Mouse (Mus musculus) neutrophil, adult 65 days (primary cell): Measurements from ENCODE around the gene Olfr790. TPM values are rescaled to one million over a fixed set of nuclear protein-coding genes. Genes with fewer than 3 reads are reported as not detected.

Source experiments
- total RNA-seq: library from RNA; stranded (reverse); gene quantifications from 2 replicates; pipeline ENCODE4 v1.2.4, GENCODE M21; 2023

The Olfr790 gene
- not detected in 2 replicates for total RNA-seq

DNA sequence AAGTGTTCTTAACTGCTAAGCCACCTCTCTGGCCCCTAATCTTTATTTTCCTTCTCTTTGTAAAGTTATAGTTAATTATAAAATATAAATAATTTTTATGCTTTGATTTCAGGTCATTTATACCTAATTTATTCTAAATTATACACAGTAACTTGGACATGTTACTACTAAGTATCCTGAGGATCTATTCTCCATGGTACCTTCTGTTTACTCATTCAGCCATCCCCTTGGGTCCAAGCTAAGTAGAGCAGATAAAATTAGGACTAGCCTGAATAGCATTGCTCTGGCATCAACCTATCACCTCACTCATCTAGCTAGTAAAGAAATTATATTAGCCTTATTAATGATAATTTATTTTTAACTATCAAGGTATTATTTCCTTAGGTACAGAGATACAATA is at the start of gene Olfr790:
Gene Olfr790, plus strand, starts transcription at position 301 of the 400 bp plus-strand sequence.

DNA sequence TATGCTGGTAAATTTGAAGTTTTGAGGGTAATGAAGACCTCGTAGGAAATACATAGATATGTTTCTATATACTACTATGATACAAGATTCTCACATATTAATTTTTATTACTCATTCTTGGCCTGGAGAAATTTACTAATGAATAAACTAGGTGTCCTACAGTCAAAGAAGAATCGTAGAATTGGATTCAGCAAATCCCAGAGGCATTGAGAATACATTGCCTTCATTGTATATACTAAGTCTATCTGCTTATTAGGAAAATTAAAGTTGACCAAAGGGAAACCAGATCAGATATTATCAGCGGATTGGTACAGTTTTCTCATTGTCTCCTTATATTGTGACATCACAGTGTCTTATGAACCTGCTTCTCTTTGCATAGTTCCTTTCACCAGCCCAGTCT is 36.7 kb upstream of the Olfr790 start, which contains the start of gene Olfr787:
Gene Olfr787, plus strand, starts transcription at position 301 of the 400 bp plus-strand sequence.

DNA sequence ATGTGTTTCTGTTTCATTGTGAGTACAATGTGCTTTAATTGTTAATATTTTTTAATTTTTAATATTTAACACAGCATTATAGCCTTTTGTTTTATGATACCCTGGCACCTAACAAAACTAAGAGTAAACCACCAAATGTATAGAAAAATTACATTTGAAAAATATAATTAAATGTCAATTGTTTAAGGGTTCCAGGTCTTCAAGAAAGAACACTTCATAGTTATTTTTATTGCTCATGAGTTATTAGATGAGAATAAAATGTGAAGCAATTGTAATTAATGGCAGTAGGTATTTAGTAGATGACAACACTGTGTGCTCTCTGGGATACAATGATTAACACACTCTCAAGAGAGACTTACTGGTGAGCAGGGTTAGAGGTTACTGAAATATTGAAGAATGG is 27.6 kb upstream of the Olfr790 start, which contains the start of gene Olfr788:
Gene Olfr788, plus strand, starts transcription at position 301 of the 400 bp plus-strand sequence.

DNA sequence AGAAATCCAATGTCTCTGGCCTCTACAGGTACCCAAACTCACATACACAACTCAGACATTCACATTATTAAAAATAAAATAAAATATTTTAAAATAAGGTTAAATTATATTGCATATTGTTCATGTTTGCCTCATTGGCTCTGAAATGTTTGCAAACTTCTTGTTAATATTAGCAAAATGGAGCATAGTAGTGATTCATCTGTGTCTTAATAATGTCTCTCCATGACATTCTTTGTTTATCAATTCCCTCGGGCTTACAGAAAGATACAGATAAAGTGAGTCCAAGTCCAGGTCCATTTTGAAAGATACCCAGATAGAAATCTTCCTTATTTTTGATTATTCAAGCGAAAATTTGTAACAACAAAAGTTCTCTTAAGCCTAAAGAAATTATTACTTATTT is 13.8 kb upstream of the Olfr790 start, which contains the start of gene Olfr789:
Gene Olfr789, plus strand, starts transcription at position 301 of the 400 bp plus-strand sequence.

DNA sequence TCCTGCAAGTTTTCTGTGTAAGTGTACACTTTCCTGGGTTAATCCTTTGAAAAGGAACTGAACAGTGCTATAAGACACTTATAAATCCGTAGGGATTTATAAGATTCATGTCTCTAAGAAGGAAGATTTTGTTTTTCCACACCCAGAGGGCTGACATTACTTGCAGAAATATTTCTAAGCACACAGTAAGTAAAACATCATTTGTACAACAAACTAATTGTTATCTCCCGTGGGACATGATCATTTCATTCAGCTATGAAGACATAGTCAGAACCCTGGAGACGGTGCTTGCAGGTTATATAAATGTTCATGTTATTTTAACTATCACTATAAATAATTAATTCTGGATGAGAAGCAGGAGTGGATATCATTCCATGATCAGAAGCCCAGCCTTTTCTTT is 23.2 kb downstream of the Olfr790 start, which contains the start of gene Olfr791:
Gene Olfr791, plus strand, starts transcription at position 301 of the 400 bp plus-strand sequence.

DNA sequence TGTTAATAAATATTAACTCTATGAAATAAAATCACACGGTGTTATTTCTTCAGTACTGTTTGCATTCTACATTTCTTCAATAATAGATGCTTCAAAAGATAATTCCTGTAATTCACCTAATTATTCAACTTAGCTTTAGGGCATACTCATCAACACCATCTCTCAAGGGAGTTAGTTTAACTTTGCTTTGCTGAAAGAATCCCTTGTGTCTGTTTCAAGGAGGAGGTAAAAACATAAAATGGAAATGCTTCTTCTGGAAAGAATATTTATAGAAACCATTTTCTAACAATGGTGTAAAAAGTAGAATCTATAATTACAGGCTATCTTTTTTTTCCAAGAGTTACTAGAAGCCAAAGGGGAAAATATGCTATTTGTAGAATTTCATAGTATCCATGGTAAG is 40.6 kb downstream of the Olfr790 start, which contains the start of gene Olfr792:
Gene Olfr792, plus strand, starts transcription at position 301 of the 400 bp plus-strand sequence.

Other genes with a start within 250 kb of the Olfr790 start
- gene Olfr776, start 239.4 kb upstream of the Olfr790 start, total RNA-seq, result not detected in 2 replicates
- gene Olfr777, start 227.0 kb upstream of the Olfr790 start, total RNA-seq, result not detected in 2 replicates
- gene Olfr780, start 180.4 kb upstream of the Olfr790 start, total RNA-seq, result not detected in 2 replicates
- gene Olfr781, start 169.6 kb upstream of the Olfr790 start, total RNA-seq, result not detected in 2 replicates
- not detected in 2 replicates for gene Olfr782, start 149.6 kb upstream of the Olfr790 start, total RNA-seq
- gene Olfr784, start 114.4 kb upstream of the Olfr790 start, total RNA-seq, result 0.28 TPM in 1 of 2 replicates, not detected in the other
- not detected in 2 replicates for gene Olfr785, start 93.1 kb upstream of the Olfr790 start, total RNA-seq
- not detected in 2 replicates for gene Olfr786, start 71.2 kb upstream of the Olfr790 start, total RNA-seq
- not detected in 2 replicates for gene Olfr787, start 36.6 kb upstream of the Olfr790 start, total RNA-seq
- gene Olfr788, start 27.5 kb upstream of the Olfr790 start, total RNA-seq, result not detected in 2 replicates
- gene Olfr789, start 13.7 kb upstream of the Olfr790 start, total RNA-seq, result 0.09 TPM in 1 of 2 replicates, not detected in the other
- gene Olfr791, start 23.3 kb downstream of the Olfr790 start, total RNA-seq, result not detected in 2 replicates
- not detected in 2 replicates for gene Olfr792, start 40.7 kb downstream of the Olfr790 start, total RNA-seq
- gene Olfr794, start 69.2 kb downstream of the Olfr790 start, total RNA-seq, result not detected in 2 replicates
- not detected in 2 replicates for gene Olfr796, start 114.1 kb downstream of the Olfr790 start, total RNA-seq
- gene Olfr798, start 129.4 kb downstream of the Olfr790 start, total RNA-seq, result not detected in 2 replicates
- not detected in 2 replicates for gene Olfr799, start 139.0 kb downstream of the Olfr790 start, total RNA-seq
- not detected in 2 replicates for gene Olfr800, start 159.2 kb downstream of the Olfr790 start, total RNA-seq
- not detected in 2 replicates for gene Olfr801, start 175.4 kb downstream of the Olfr790 start, total RNA-seq
- gene Olfr802, start 189.7 kb downstream of the Olfr790 start, total RNA-seq, result not detected in 2 replicates
- gene Olfr803, start 195.8 kb downstream of the Olfr790 start, total RNA-seq, result not detected in 2 replicates
- gene Olfr804, start 204.7 kb downstream of the Olfr790 start, total RNA-seq, result not detected in 2 replicates
- not detected in 2 replicates for gene Olfr805, start 230.9 kb downstream of the Olfr790 start, total RNA-seq
- not detected in 2 replicates for gene Olfr806, start 243.4 kb downstream of the Olfr790 start, total RNA-seq